Mouse (Mus musculus) megakaryocyte, embryonic 14.5 days (primary cell): ENCODE results near the gene Ssx2ip.

Source experiments
- FLI1 ChIP-seq: IDR thresholded peaks from 2 replicates; pipeline ENCODE4 v1.6.1; 2012; ENCODE audit warnings: low read length, inconsistent platforms, mixed read lengths
- GATA1 ChIP-seq: IDR thresholded peaks from 3 replicates; pipeline ENCODE4 v1.6.1; 2012; ENCODE audit warnings: mixed read lengths, low read length, inconsistent platforms, borderline replicate concordance

- TF ChIP-seq GATA1: no peak
- TF ChIP-seq FLI1: no peak
These were observed 1.5 kb downstream of the Ssx2ip start for GRCm38 (mm10) chr3:146406007-146406341.
